Mouse (Mus musculus): ENCODE data around the gene Tex29. TPM values are rescaled to one million over a fixed set of nuclear protein-coding genes. Genes with fewer than 3 reads are reported as not detected.

The Tex29 gene
- total and polyA plus RNA-seq, 3 experiments = not detected

GRCm38 (mm10) chr8:11797128-11797527, 43.1 kb upstream of the Tex29 start:
- DNase-seq (ENCODE audit: low read depth, low spot score) = no peak
- Histone ChIP-seq H3K4me3 (ENCODE audit: control insufficient read depth in 1 of 2, insufficient read depth in 1 of 2, low read depth in 2 of 2, low read length in 2 of 2) (no peak overlapping the region), H3K79me2 (ENCODE audit: control insufficient read depth, insufficient read depth, low read length, poor library complexity) (no peaks in the 10 kb centered on the region), H3K9ac (ENCODE audit: control insufficient read depth, low read depth, low read length, poor library complexity, severe bottlenecking) (no peak overlapping the region), H3K36me3 (ENCODE audit: control insufficient read depth in 1 of 2, insufficient read depth in 2 of 2, low read length in 2 of 2) (no peaks in the 10 kb centered on the region; a peak in 2 of 4 replicates), H3K27me3 (ENCODE audit: control insufficient read depth in 1 of 2, insufficient read depth in 2 of 2, low read length in 2 of 2) (no peaks in the 10 kb centered on the region), H3K9me3 (replicated peaks; ENCODE audit: insufficient read depth, low read length) (no peaks in the 10 kb centered on the region), H3K4me1 (ENCODE audit: control insufficient read depth in 1 of 2, insufficient read depth in 2 of 2, low read length in 2 of 2) (no peaks in the 10 kb centered on the region), H3K27ac (ENCODE audit: control insufficient read depth, low read depth, low read length) (no peak overlapping the region)
- TF ChIP-seq HCFC1 (IDR thresholded peaks at IDR 0.05; ENCODE audit: low read depth, low read length) = no peak
- TF ChIP-seq MAFK (IDR thresholded peaks at IDR 0.05; ENCODE audit: borderline replicate concordance, low read depth, low read length) = no peak
- no peak for TF ChIP-seq MEF2A (IDR thresholded peaks at IDR 0.05; ENCODE audit: extremely low read depth, insufficient replicate concordance, low read depth, low read length, poor library complexity, severe bottlenecking)
- no peak for TF ChIP-seq USF2 (IDR thresholded peaks at IDR 0.05; ENCODE audit: borderline replicate concordance in 1 of 2, insufficient read depth in 1 of 2, low read depth in 1 of 2, low read length in 2 of 2)
- no peak for TF ChIP-seq SMC3 (IDR thresholded peaks at IDR 0.05; ENCODE audit: low read depth, low read length)
- no peak for TF ChIP-seq KAT2A (conservative IDR thresholded peaks at IDR 0.05; ENCODE audit: low read depth, low read length)
- no peak for TF ChIP-seq UBTF (IDR thresholded peaks at IDR 0.05; ENCODE audit: borderline replicate concordance, insufficient read depth, low read depth, low read length)
- TF ChIP-seq GABPA (IDR thresholded peaks at IDR 0.05; ENCODE audit: low read depth, low read length) = no peak
- TF ChIP-seq ZNF384 (IDR thresholded peaks at IDR 0.05; ENCODE audit: low read depth, low read length) = no peak
- TF ChIP-seq POLR2AphosphoS5 (IDR thresholded peaks at IDR 0.05; ENCODE audit: borderline replicate concordance, low read depth, low read length) = no peak
- no peak for TF ChIP-seq ETS1 (IDR thresholded peaks at IDR 0.05; ENCODE audit: low read depth, low read length)
- TF ChIP-seq ZC3H11A (IDR thresholded peaks at IDR 0.05; ENCODE audit: low read depth, low read length) = no peak
- no peak for TF ChIP-seq JUND (IDR thresholded peaks at IDR 0.05; ENCODE audit: low read depth, low read length)
- no peak for TF ChIP-seq MXI1 (IDR thresholded peaks at IDR 0.05; ENCODE audit: low read depth, low read length)
- no peak for TF ChIP-seq NELFE (IDR thresholded peaks at IDR 0.05; ENCODE audit: low read depth, low read length)
- no peak for TF ChIP-seq TAL1 (IDR thresholded peaks at IDR 0.05; ENCODE audit: low read length)
- TF ChIP-seq GATA1 (IDR thresholded peaks at IDR 0.05; ENCODE audit: low read depth, low read length) = no peak
- TF ChIP-seq EP300 (IDR thresholded peaks at IDR 0.05; ENCODE audit: low read depth in 1 of 2, low read length in 2 of 2) = no peak
- TF ChIP-seq TCF12 (IDR thresholded peaks at IDR 0.05; ENCODE audit: low read depth, low read length) = no peak

All from MEL (cell line).